Mouse (Mus musculus): ENCODE data around the gene Shisa8.

Shisa8 gene

DNA sequence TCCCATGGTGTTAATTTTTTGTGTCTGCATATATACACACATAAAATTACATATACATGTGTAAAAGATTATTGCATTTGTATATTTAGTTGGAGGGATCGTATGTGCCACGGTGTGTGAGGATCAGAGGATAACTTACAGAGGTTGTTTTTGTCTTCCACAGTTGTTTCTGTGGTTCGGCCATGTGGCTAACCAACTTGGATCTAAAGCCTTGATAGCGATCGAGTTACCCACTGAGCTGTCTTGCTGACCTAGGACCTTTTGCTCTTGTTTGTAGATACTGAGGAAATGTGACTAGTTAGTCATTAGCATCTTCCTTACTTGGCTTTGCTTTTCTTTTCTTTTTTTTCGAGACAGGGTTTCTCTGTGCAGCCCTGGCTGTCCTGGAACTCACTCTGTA, 56.3 kb downstream of the Shisa8 start:
- no peak for DNase-seq (ENCODE audit: low read depth, low spot score)

Data from ES-CJ7 (cell line).